ENCODE assay signal across 15 mouse cellular contexts in genomic region chr1:125437161-125437560, GRCm38 (mm10).
"Had no signal": no experiment of that assay in that cellular context is flagged by ENCODE, and none has a peak within 500 bp of the region (broad histone marks: within the 10 kb centered on the region; RNA-seq: fewer than 3 reads in every experiment).

No protein-coding gene starts in this region.

- H3K9ac ChIP-seq: kidney, embryonic 15.5 days; limb, embryonic 13.5 days; liver, embryonic 13.5 days; lung, embryonic 15.5 days; neural tube, embryonic 13.5 days had no signal

- DNase-seq: kidney, adult 11 months; kidney, adult 8-10 months; kidney, postnatal 10 days; kidney, postnatal 36 days; liver, embryonic 13.5 days; midbrain, embryonic 14.5 days; retina, postnatal 1 day; right cerebral cortex, postnatal 25 days had no signal

- H3K27ac ChIP-seq: kidney, embryonic 15.5 days; limb, embryonic 13.5 days; lung, embryonic 15.5 days; midbrain, embryonic 10.5 days; neural tube, embryonic 13.5 days; stomach, postnatal 0 days had no signal

- H3K36me3 ChIP-seq: kidney, embryonic 15.5 days; limb, embryonic 10.5 days; limb, embryonic 13.5 days; liver, embryonic 13.5 days; lung, embryonic 15.5 days; midbrain, embryonic 10.5 days; neural tube, embryonic 13.5 days had no signal

- H3K9me3 ChIP-seq: kidney, embryonic 15.5 days; limb, embryonic 10.5 days; limb, embryonic 13.5 days; liver, embryonic 13.5 days; lung, embryonic 15.5 days; midbrain, embryonic 10.5 days; neural tube, embryonic 13.5 days had no signal

- H3K27me3 ChIP-seq: kidney, embryonic 15.5 days; limb, embryonic 13.5 days; liver, embryonic 13.5 days; lung, embryonic 15.5 days had no signal
